Mouse (Mus musculus): ENCODE results near the gene Cacna1i.
A peak's percentile ranks its signal among the peaks of the same experiment; 100 is the strongest.

Cacna1i gene

GRCm38 (mm10) chr15:80286851-80287415 is at the start of gene Cacna1i:
Cacna1i (plus strand) TSS chr15:80287238.
- no peak for DNase-seq (ENCODE audit: low read depth, low spot score)

- no peak for DNase-seq (ENCODE audit: low read depth, low spot score)
Observed at GRCm38 (mm10) chr15:80248135-80248534, 38.9 kb upstream of the Cacna1i start.

- DNase-seq (ENCODE audit: low read depth, low spot score) = no peak
Observed at GRCm38 (mm10) chr15:80248596-80248995, 38.4 kb upstream of the Cacna1i start.

- DNase-seq (ENCODE audit: low read depth, low spot score) = no peak
Observed at GRCm38 (mm10) chr15:80249672-80250071, 37.4 kb upstream of the Cacna1i start.

GRCm38 (mm10) chr15:80250586-80250985 is 36.5 kb upstream of the Cacna1i start:
- DNase-seq (ENCODE audit: low read depth, low spot score) = no peak

GRCm38 (mm10) chr15:80253530-80253929 is 33.5 kb upstream of the Cacna1i start:
- no peak for DNase-seq (ENCODE audit: low read depth, low spot score)

- DNase-seq (ENCODE audit: low read depth, low spot score) = no peak
Observed at GRCm38 (mm10) chr15:80254207-80254606, 32.8 kb upstream of the Cacna1i start.

GRCm38 (mm10) chr15:80254847-80255645 is 32.0 kb upstream of the Cacna1i start, which contains the start of gene Atf4:
Atf4 (plus strand) TSS chr15:80255184.
- DNase-seq (ENCODE audit: low read depth, low spot score) = peak; percentile 99

- DNase-seq (ENCODE audit: low read depth, low spot score) = no peak
Observed at GRCm38 (mm10) chr15:80255646-80256121, 31.4 kb upstream of the Cacna1i start.

GRCm38 (mm10) chr15:80256242-80256641 is 30.8 kb upstream of the Cacna1i start:
- DNase-seq (ENCODE audit: low read depth, low spot score) = no peak

GRCm38 (mm10) chr15:80256656-80257601 is 30.1 kb upstream of the Cacna1i start:
- DNase-seq (ENCODE audit: low read depth, low spot score) = no peak

GRCm38 (mm10) chr15:80257602-80258239 is 29.3 kb upstream of the Cacna1i start:
- no peak for DNase-seq (ENCODE audit: low read depth, low spot score)

GRCm38 (mm10) chr15:80258240-80259170 is 28.5 kb upstream of the Cacna1i start:
- no peak for DNase-seq (ENCODE audit: low read depth, low spot score)

GRCm38 (mm10) chr15:80259406-80260045 is 27.5 kb upstream of the Cacna1i start:
- DNase-seq (ENCODE audit: low read depth, low spot score) = no peak

- no peak for DNase-seq (ENCODE audit: low read depth, low spot score)
Observed at GRCm38 (mm10) chr15:80260677-80261076, 26.4 kb upstream of the Cacna1i start.

- DNase-seq (ENCODE audit: low read depth, low spot score) = no peak
Observed at GRCm38 (mm10) chr15:80261100-80261499, 25.9 kb upstream of the Cacna1i start.

- DNase-seq (ENCODE audit: low read depth, low spot score) = peak; percentile 88
Observed at GRCm38 (mm10) chr15:80263610-80264575, 23.1 kb upstream of the Cacna1i start, which contains the start of gene Rps19bp1. Rps19bp1 (minus strand) TSS chr15:80264315.

GRCm38 (mm10) chr15:80266281-80266680 is 20.8 kb upstream of the Cacna1i start:
- DNase-seq (ENCODE audit: low read depth, low spot score) = no peak

Measured in WW6 (cell line).